Mouse (Mus musculus) lung, adult 2 months (tissue): ENCODE results near the gene Ube2h.

ENCODE experiments used
- CTCF ChIP-seq: fragments of 200-500 bp; IDR thresholded peaks from 2 replicates; pipeline ENCODE4 v1.5.1; 2011; ENCODE audit warnings: mild to moderate bottlenecking, low read length, control low read depth; ENCODE audit not compliant: insufficient read depth
- POLR2A ChIP-seq: fragments of 200-500 bp; IDR thresholded peaks from 2 replicates; pipeline ENCODE4 v1.6.1; 2011; ENCODE audit warnings: low read depth, mild to moderate bottlenecking, control low read depth, low read length, borderline replicate concordance; ENCODE audit errors: extremely low read depth

GRCm38 (mm10) chr6:30299683-30300082, 4.7 kb downstream of the Ube2h start:
- no peak for TF ChIP-seq POLR2A
- no peak for TF ChIP-seq CTCF
